Mouse (Mus musculus): Measurements from ENCODE around the gene Podxl.

GRCm38 (mm10) chr6:31606429-31606828 is 42.6 kb upstream of the Podxl start:
- TF ChIP-seq CTCF (IDR thresholded peaks at IDR 0.05; ENCODE audit: low read depth, low read length), result no peak
- no peak for TF ChIP-seq POLR2A (IDR thresholded peaks at IDR 0.05; ENCODE audit: extremely low read depth, insufficient read depth, low read length)
